Mouse (Mus musculus) CH12.LX (cell line): ENCODE measurements around the gene Abca7. TPM values are rescaled to one million over a fixed set of nuclear protein-coding genes. Genes with fewer than 3 reads are reported as not detected.

Experiments
- DNase-seq: peaks from one replicate; pipeline ENCODE4 v3.0.0-alpha.2; 2013; ENCODE audit errors: extremely low read depth
- H3K27ac ChIP-seq: 2 replicates; pipeline ENCODE4 v1.5.1; 2012; ENCODE audit warnings: low read depth, mild to moderate bottlenecking, control low read depth, moderate library complexity; ENCODE audit not compliant: insufficient read depth
- H3K27me3 ChIP-seq: replicated peaks from 2 replicates; pipeline ENCODE3; 2012; ENCODE audit warnings: inconsistent platforms
- H3K36me3 ChIP-seq, 2 experiments: replicated peaks in 1 of 2; 2 replicates each; pipeline versions ENCODE3 to v1.6.1; 2012; ENCODE audit warnings: inconsistent platforms in 1 of 2, low read length in 1 of 2, mild to moderate bottlenecking in 1 of 2, mixed read lengths in 1 of 2, moderate library complexity in 1 of 2; ENCODE audit not compliant: control insufficient read depth in 1 of 2, insufficient read depth in 1 of 2
- H3K4me1 ChIP-seq, 2 experiments: 2 replicates each; pipeline ENCODE4 v1.6.1; 2012; ENCODE audit warnings: inconsistent platforms in 1 of 2, moderate library complexity in 1 of 2; ENCODE audit not compliant: insufficient read depth in 2 of 2, control insufficient read depth in 1 of 2
- H3K4me2 ChIP-seq: 2 replicates; pipeline ENCODE4 v1.6.1; 2012; ENCODE audit warnings: low read depth, mild to moderate bottlenecking, control low read depth; ENCODE audit not compliant: poor library complexity, insufficient read depth, severe bottlenecking
- H3K4me3 ChIP-seq, 3 experiments: fragments of 150-350 bp in 1 of 3; sonication (generic) in 1 of 3; replicated peaks in 1 of 3; 2 replicates each; pipeline versions ENCODE3 to v1.5.1; 2011 to 2012; ENCODE audit warnings: low read depth in 2 of 3, low read length in 2 of 3, mild to moderate bottlenecking in 2 of 3, moderate library complexity in 2 of 3, control low read depth in 1 of 3, improper control_type of control experiment in 1 of 3, inconsistent platforms in 1 of 3, mixed read lengths in 1 of 3; ENCODE audit not compliant: poor library complexity in 1 of 3
- H3K79me2 ChIP-seq: replicated peaks from 2 replicates; pipeline ENCODE4 v1.6.1; 2012; ENCODE audit warnings: mild to moderate bottlenecking, moderate library complexity; ENCODE audit not compliant: control insufficient read depth, poor library complexity, insufficient read depth, severe bottlenecking; ENCODE audit errors: extremely low read depth
- H3K9ac ChIP-seq: 2 replicates; pipeline ENCODE4 v1.6.1; 2012; ENCODE audit warnings: low read depth, mild to moderate bottlenecking, control low read depth, moderate library complexity; ENCODE audit not compliant: insufficient read depth
- H3K9me3 ChIP-seq: replicated peaks from 2 replicates; pipeline ENCODE3; 2012; ENCODE audit warnings: low read length, inconsistent platforms, mixed read lengths
- CHD1 ChIP-seq: IDR thresholded peaks from 2 replicates; pipeline ENCODE4 v1.6.1; 2012; ENCODE audit warnings: low read depth, low read length, improper control_type of control experiment, inconsistent platforms
- CHD2 ChIP-seq: IDR thresholded peaks from 2 replicates; pipeline ENCODE4 v1.6.1; 2011; ENCODE audit warnings: low read length, improper control_type of control experiment
- E2F4 ChIP-seq: IDR thresholded peaks from 2 replicates; pipeline ENCODE4 v1.6.1; 2011; ENCODE audit warnings: low read depth, low read length, improper control_type of control experiment; ENCODE audit not compliant: insufficient replicate concordance
- GABPA ChIP-seq: IDR thresholded peaks from 2 replicates; pipeline ENCODE4 v1.6.1; 2012; ENCODE audit warnings: low read depth, low read length, improper control_type of control experiment, inconsistent platforms; ENCODE audit not compliant: insufficient replicate concordance
- HCFC1 ChIP-seq: IDR thresholded peaks from 2 replicates; pipeline ENCODE4 v1.6.1; 2012; ENCODE audit warnings: low read depth, mild to moderate bottlenecking, inconsistent platforms, low read length, improper control_type of control experiment
- JUND ChIP-seq: conservative IDR thresholded peaks from 2 replicates; pipeline ENCODE4 v1.6.1; 2011; ENCODE audit warnings: low read depth, low read length, improper control_type of control experiment
- KAT2A ChIP-seq: IDR thresholded peaks from 2 replicates; pipeline ENCODE4 v1.6.1; 2012; ENCODE audit warnings: low read length, improper control_type of control experiment, inconsistent platforms; ENCODE audit not compliant: insufficient replicate concordance
- MAX ChIP-seq: IDR thresholded peaks from 2 replicates; pipeline ENCODE4 v1.6.1; 2011; ENCODE audit warnings: low read length, improper control_type of control experiment
- MYC ChIP-seq: IDR thresholded peaks from 2 replicates; pipeline ENCODE4 v1.6.1; 2011; ENCODE audit warnings: low read depth, mild to moderate bottlenecking, improper control_type of control experiment, low read length
- POLR2A ChIP-seq: IDR thresholded peaks from 2 replicates; pipeline ENCODE4 v1.6.1; 2011; ENCODE audit warnings: low read depth, mild to moderate bottlenecking, improper control_type of control experiment, low read length
- SMC3 ChIP-seq: IDR thresholded peaks from 2 replicates; pipeline ENCODE4 v1.6.1; 2011; ENCODE audit warnings: low read depth, low read length, improper control_type of control experiment
- TCF12 ChIP-seq: IDR thresholded peaks from 2 replicates; pipeline ENCODE4 v1.6.1; 2014; ENCODE audit warnings: low read depth, mild to moderate bottlenecking, inconsistent platforms, low read length, improper control_type of control experiment
- UBTF ChIP-seq: IDR thresholded peaks from 2 replicates; pipeline ENCODE4 v1.6.1; 2012; ENCODE audit warnings: low read depth, mild to moderate bottlenecking, inconsistent platforms, low read length, improper control_type of control experiment, moderate library complexity
- USF2 ChIP-seq: conservative IDR thresholded peaks from 2 replicates; pipeline ENCODE4 v1.6.1; 2011; ENCODE audit warnings: low read depth, low read length, improper control_type of control experiment
- ZKSCAN1 ChIP-seq: IDR thresholded peaks from 2 replicates; pipeline ENCODE4 v1.6.1; 2012; ENCODE audit warnings: low read depth, inconsistent platforms, low read length, improper control_type of control experiment, borderline replicate concordance
- ZMIZ1 ChIP-seq: IDR thresholded peaks from 2 replicates; pipeline ENCODE4 v1.6.1; 2012; ENCODE audit warnings: low read depth, mild to moderate bottlenecking, inconsistent platforms, low read length, improper control_type of control experiment
- dilution Hi-C: fragments of 300-500 bp; cut with MboI; formaldehyde crosslinking; loops from 2 replicates; pipeline ENCODE4 v1.14.3; 2020; ENCODE audit warnings: low sequenced_read_pairs; ENCODE audit not compliant: extremely low pct_unique_long_range_greater_than_20kb, extremely low pct_ligation_motif_present
- in situ Hi-C: fragments of 300-500 bp; cut with MboI; formaldehyde crosslinking; loops from 3 replicates; pipeline ENCODE4 v1.14.3; 2019; ENCODE audit warnings: low sequenced_read_pairs, low pct_ligation_motif_present, low pct_unique_long_range_greater_than_20kb, mixed read lengths
- polyA plus RNA-seq: library from polyadenylated mRNA; unstranded; fragments of >175 nt; gene quantifications from 2 replicates; pipeline ENCODE4 v1.2.1, GENCODE M21; 2012; ENCODE audit warnings: low read depth; ENCODE audit not compliant: insufficient read length
- total RNA-seq, 2 experiments: library from RNA; depleted of rRNA; stranded (reverse); fragments of 300-350 nt in 1 of 2; fragments of >200 nt in 1 of 2; gene quantifications; 2 replicates each; pipeline ENCODE4 v1.2.3; 2012 to 2014

Gene Abca7
- total and polyA plus RNA-seq, 3 experiments: 2.3 to 7.0 (median 6.1) TPM

- peaks cover 17 to 87% of the 10 kb centered on the region in 2 experiments for H3K36me3 ChIP-seq
- no peaks in the 10 kb centered on the region for H3K27me3 ChIP-seq
- H3K4me1 ChIP-seq: 0 out of 4 replicates have a peak, but pooled peaks cover 0 to 3% of the 10 kb centered on the region in 2 experiments
- H3K27ac ChIP-seq: no peak overlapping the region
- no peak for DNase-seq
- H3K79me2 ChIP-seq: no peaks in the 10 kb centered on the region
- dilution Hi-C loops (no loop called here), in situ Hi-C loops (no loop called here)
- no peak overlapping the region for H3K9ac ChIP-seq
- TF ChIP-seq KAT2A: no peak
- no peak for TF ChIP-seq POLR2A
- no peak for TF ChIP-seq TCF12
- no peak for TF ChIP-seq JUND
- TF ChIP-seq USF2: no peak
- TF ChIP-seq E2F4: no peak
- no peak for TF ChIP-seq UBTF
- TF ChIP-seq SMC3: no peak
- TF ChIP-seq CHD2: no peak
- no peak for TF ChIP-seq MYC
- no peak for TF ChIP-seq CHD1
- no peak for TF ChIP-seq ZKSCAN1
- no peak overlapping the region for H3K4me3 ChIP-seq
- H3K9me3 ChIP-seq: no peaks in the 10 kb centered on the region
- H3K4me2 ChIP-seq: no peak overlapping the region
Observed at GRCm38 (mm10) chr10:80004233-80004705, 8.0 kb downstream of the Abca7 start.

DNA sequence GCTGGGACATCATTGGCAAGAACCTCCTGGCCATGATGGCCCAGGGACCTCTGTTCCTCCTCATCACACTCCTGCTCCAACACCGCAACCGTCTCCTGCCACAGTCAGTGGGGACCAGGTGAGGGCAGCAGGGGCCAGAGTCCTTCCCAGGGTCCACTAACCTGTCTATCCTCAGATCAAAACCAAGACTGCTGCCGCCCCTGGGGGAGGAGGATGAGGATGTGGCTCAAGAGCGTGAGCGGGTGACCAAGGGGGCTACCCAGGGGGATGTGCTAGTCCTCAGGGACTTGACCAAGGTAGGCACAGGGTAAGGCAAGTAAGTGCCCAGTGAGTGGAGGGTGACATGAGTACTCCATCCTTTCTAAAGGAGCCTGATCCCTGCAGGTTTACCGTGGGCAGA lies 15.4 kb downstream of the Abca7 start:
- Histone ChIP-seq H3K4me2 (no peak overlapping the region), H3K27me3 (no peaks in the 10 kb centered on the region), H3K79me2 (no peaks in the 10 kb centered on the region), H3K9ac (no peak overlapping the region), H3K4me1 (peaks cover 5 to 16% of the 10 kb centered on the region in 2 experiments), H3K4me3 (no peak overlapping the region), H3K9me3 (no peaks in the 10 kb centered on the region), H3K27ac (no peak overlapping the region), H3K36me3 (peaks cover 51 to 85% of the 10 kb centered on the region in 2 experiments)
- dilution Hi-C loops (no loop called here), in situ Hi-C loops (no loop called here)
- DNase-seq: no peak
- TF ChIP-seq GABPA (no peak), MAX (no peak), ZMIZ1 (no peak), CHD2 (no peak), HCFC1 (no peak)
